Mouse (Mus musculus) hindlimb bud, embryonic 11.5 days (tissue): Measurements from ENCODE around the gene Cybc1.

ENCODE experiments used
- DNase-seq: peaks from one replicate; pipeline ENCODE4 v3.0.0-alpha.2; 2012; ENCODE audit warnings: low read depth, low spot score; ENCODE audit errors: extremely low spot score

Gene Cybc1

GRCm38 (mm10) chr11:121219776-121220175, 9.3 kb downstream of the Cybc1 start:
- no peak for DNase-seq

- DNase-seq = no peak
Measured at GRCm38 (mm10) chr11:121216831-121217230, 12.3 kb downstream of the Cybc1 start.

GRCm38 (mm10) chr11:121204161-121205006, 24.7 kb downstream of the Cybc1 start, which contains the start of the genes Hexdc and Ogfod3:
Gene Hexdc (plus strand): TSS chr11:121204433.
Gene Ogfod3 (minus strand): TSS chr11:121204711.
- DNase-seq = peak; percentile 91

GRCm38 (mm10) chr11:121203859-121204160, 25.3 kb downstream of the Cybc1 start:
- no peak for DNase-seq

- DNase-seq = no peak
Measured at GRCm38 (mm10) chr11:121201436-121202198, 27.5 kb downstream of the Cybc1 start.

- DNase-seq = no peak
Measured at GRCm38 (mm10) chr11:121200781-121201180, 28.3 kb downstream of the Cybc1 start.

GRCm38 (mm10) chr11:121199851-121200250, 29.3 kb downstream of the Cybc1 start:
- no peak for DNase-seq

- no peak for DNase-seq
Measured at GRCm38 (mm10) chr11:121198622-121199021, 30.5 kb downstream of the Cybc1 start.

- no peak for DNase-seq
Measured at GRCm38 (mm10) chr11:121193415-121193814, 35.7 kb downstream of the Cybc1 start.

GRCm38 (mm10) chr11:121192742-121193141, 36.4 kb downstream of the Cybc1 start:
- no peak for DNase-seq

GRCm38 (mm10) chr11:121189681-121190080, 39.4 kb downstream of the Cybc1 start:
- DNase-seq = no peak

GRCm38 (mm10) chr11:121176285-121177270, 52.5 kb downstream of the Cybc1 start:
- peak; percentile 31 for DNase-seq

- DNase-seq = no peak
Measured at GRCm38 (mm10) chr11:121174234-121174633, 54.9 kb downstream of the Cybc1 start.

- no peak for DNase-seq
Measured at GRCm38 (mm10) chr11:121173203-121173602, 55.9 kb downstream of the Cybc1 start.
